Mouse (Mus musculus): ENCODE measurements around the gene Kif5a.

DNA sequence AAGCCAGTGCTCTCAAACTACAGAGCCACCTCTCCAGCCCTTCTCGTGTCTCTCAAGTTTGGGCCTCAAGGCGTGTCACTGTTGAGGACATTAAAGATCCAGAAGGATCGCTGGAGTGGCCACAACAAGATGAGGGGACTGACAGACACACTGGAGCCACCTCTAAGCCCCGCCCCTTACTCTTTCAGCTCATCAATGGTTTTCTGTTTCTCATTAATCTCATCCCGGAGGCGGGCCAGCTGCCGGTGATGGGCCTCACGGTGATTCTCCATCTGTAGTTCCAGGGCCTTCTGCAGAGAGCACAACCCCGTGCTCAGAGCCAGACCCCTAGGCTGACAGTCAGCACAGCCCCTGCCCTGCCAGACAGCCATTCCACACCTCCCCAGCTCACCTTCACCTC lies 26.6 kb downstream of the Kif5a start:
- TF ChIP-seq CTCF (IDR thresholded peaks at IDR 0.05; ENCODE audit: low read depth) (no peak), EP300 (IDR thresholded peaks at IDR 0.05; ENCODE audit: low read depth) (no peak)

All from liver, postnatal 0 days (tissue).